Mouse (Mus musculus) kidney, postnatal 36 days (tissue): ENCODE data around the gene Srl.
"Not testable (repeated sequence)": the region's sequence is repeated elsewhere in the genome, so short reads cannot be mapped to it uniquely, and the experiment has no call there.

Experiments
- DNase-seq, 2 experiments: peaks; one replicate each; pipeline ENCODE4 v3.0.0; 2021 to 2022; ENCODE audit warnings: mixed read lengths in 2 of 2

Gene Srl

GRCm38 (mm10) chr16:4541501-4542198, at the start of gene Srl:
Gene Srl, minus strand, starts transcription at chr16:4541816.
- peak; percentile 100 for DNase-seq

- no peak for DNase-seq
These were observed 48.6 kb upstream of the Srl start for GRCm38 (mm10) chr16:4590236-4590635.

GRCm38 (mm10) chr16:4587516-4588210, 46.0 kb upstream of the Srl start:
- peak; percentile 62 to 82 for DNase-seq

GRCm38 (mm10) chr16:4586531-4587123, 45.0 kb upstream of the Srl start:
- peak; percentile 99 to 100 for DNase-seq

- no peak for DNase-seq
These were observed 44.3 kb upstream of the Srl start for GRCm38 (mm10) chr16:4585642-4586530.

DNA sequence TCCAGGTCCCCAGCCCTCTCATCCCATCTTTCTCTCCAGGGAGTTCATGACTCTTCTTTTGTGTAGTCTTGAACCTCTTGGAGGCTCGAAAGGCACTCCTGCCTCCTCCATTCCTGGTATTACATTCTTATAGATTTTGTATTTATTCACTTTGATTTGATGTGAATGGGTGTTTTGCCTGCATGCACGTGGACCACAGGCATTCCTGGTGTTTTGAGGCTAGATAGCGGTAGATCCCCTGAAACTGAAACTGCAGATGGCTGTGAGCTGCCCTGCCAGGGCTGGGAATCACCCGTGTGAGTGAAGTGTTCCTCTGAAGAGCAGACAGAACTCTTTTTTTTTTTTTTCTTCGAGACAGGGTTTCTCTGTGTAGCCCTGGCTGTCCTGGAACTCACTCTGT, 42.8 kb upstream of the Srl start:
- no peak for DNase-seq

DNA sequence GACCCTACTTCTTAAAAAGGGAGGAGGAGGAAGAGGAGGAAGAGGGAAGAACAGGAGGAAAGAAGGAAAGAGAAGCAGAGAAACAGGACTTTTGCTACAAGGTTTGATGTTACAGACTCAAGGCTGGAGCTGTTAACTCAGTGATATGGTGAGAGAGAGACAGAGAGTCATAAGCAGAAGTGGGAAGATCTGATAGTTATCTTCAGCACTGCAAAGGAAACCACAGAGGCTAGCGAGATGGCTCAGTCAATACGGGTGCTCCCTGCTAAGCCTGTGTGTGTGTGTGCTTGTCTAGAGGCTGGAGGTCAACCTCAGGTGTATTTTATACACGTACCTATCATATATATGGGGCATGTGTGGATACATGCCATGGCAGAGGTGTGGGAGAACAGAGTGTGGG, 42.2 kb upstream of the Srl start:
- DNase-seq = no peak

GRCm38 (mm10) chr16:4581179-4581578, 39.6 kb upstream of the Srl start:
- not testable (repeated sequence) for DNase-seq

- no peak for DNase-seq
These were observed 37.0 kb upstream of the Srl start for GRCm38 (mm10) chr16:4578630-4579029.

DNA sequence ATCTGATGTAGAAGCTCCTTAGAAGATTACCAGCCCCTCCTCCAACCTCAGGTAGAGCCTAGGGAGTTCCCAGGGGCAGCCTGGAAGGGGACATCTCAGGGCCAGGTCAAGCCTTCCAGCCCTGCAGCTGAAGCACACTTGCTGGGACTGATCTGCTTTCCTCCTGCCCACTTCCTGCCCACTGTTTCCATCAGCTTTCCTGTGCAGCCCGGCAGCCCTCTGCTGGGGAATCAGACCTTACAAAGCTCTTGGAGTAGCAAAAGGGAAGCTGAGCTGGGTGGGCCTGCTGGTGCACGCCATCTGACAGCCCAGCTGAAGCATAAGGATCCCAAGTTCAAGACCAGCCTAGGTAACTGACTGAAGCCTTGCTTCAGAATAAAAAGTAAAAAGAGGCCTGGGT, 35.3 kb upstream of the Srl start:
- no peak for DNase-seq

GRCm38 (mm10) chr16:4576038-4576437, 34.4 kb upstream of the Srl start:
- no peak for DNase-seq

GRCm38 (mm10) chr16:4570737-4571136, 29.1 kb upstream of the Srl start:
- DNase-seq = no peak

DNA sequence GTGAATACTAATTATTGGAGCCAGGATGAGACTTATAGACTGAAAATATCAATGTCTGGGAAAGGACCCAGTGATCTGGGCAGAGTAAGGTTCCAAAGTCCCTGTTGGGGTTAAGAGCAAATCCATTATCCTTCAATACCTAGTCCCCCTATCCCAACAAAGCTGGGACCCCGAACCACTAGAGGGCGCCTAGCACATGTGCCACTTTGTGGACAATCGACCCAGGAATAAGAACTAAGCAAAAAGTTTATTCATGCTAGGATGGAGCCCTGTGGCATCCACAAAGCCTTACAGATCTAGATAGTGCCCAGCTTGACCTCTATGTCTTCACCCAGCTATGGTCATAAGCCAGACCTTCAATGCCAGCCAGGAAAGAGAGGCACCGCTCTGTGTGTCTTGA, 26.3 kb upstream of the Srl start:
- DNase-seq = peak; percentile 86 to 96

GRCm38 (mm10) chr16:4560145-4560952, 18.7 kb upstream of the Srl start:
- peak; percentile 79 to 85 for DNase-seq

GRCm38 (mm10) chr16:4559715-4560144, 18.1 kb upstream of the Srl start, which contains the start of gene Tfap4:
Gene Tfap4, minus strand, starts transcription at chr16:4559854.
- peak; percentile 89 to 92 for DNase-seq

GRCm38 (mm10) chr16:4558980-4559631, 17.5 kb upstream of the Srl start:
- peak; percentile 71 to 81 for DNase-seq

DNA sequence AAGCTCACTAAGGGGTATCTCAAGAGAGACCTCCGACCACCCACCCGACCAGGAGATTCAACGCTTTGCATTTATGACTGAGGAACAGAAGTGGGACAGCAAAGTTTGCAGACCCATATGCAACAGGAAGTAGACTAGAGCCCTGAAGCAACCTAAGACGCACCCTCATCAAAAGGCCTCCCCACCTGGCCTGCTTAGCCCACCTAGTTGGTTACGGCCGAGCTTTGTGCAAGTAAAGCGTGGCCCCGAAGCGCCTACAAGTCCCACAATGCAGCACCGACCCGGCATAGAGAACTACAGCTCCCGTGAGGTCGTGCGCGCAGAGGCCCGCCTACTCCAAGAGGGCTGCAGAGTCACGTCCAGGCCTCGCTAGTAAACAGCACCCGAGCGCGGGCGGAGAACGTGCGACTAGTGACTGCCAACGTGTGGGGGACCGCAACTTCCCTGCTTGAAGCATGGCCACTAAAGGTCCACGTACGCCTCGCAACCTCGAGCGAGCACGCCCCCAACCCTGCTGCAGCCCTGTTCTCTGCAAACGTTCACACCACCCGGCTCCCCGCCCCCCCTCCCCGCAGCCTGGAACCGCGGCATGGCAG, 16.9 kb upstream of the Srl start:
- peak; percentile 94 to 96 for DNase-seq

DNA sequence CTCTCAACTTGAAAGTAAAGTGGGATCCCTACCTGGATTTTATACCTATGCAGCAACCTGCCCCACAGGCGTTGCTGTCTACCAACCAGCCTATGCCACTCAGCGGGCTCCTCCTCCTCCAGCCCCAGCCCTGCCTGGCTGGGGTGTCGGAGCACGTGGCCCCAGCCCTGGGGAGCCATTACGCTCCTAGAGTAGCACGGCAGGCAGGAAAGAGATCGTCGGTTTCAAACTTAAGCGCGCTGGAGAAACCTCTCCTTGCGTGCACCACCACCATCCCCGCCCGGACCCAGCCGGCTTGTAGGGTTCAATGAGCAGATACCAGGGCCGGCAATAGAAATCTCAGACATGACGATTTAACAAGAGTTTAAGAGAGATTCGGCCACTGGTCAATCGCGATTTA, 16.3 kb upstream of the Srl start:
- peak; percentile 83 to 86 for DNase-seq

- DNase-seq = peak; percentile 72 to 81
These were observed 15.5 kb upstream of the Srl start for GRCm38 (mm10) chr16:4557085-4557484.

GRCm38 (mm10) chr16:4555555-4555954, 13.9 kb upstream of the Srl start:
- DNase-seq = no peak
